Mouse (Mus musculus) heart, embryonic 13.5 days (tissue): Measurements from ENCODE around the gene Cyp27b1. TPM values are rescaled to one million over a fixed set of nuclear protein-coding genes. Genes with fewer than 3 reads are reported as not detected.

Experiments used
- ATAC-seq: fragments of 200-750 bp; cut with Nextera tagmentation; 2 replicates; pipeline ENCODE4 v1.8.0; 2017; ENCODE audit warnings: moderate TSS enrichment; ENCODE audit not compliant: insufficient number of reproducible peaks, low FRiP score, low TSS enrichment; ENCODE audit errors: extremely low read depth
- H3K27ac ChIP-seq: fragments of 300-500 bp; sonication (generic); replicated peaks from 2 replicates; pipeline ENCODE4 v1.5.1; 2015; ENCODE audit warnings: moderate library complexity, mild to moderate bottlenecking, inconsistent platforms
- H3K27me3 ChIP-seq: fragments of 300-500 bp; sonication (generic); replicated peaks from 2 replicates; pipeline ENCODE4 v1.6.1; 2015; ENCODE audit warnings: mild to moderate bottlenecking, inconsistent platforms
- H3K36me3 ChIP-seq: fragments of 300-500 bp; sonication (generic); 2 replicates; pipeline ENCODE4 v1.6.1; 2015; ENCODE audit warnings: mild to moderate bottlenecking, inconsistent platforms
- H3K4me1 ChIP-seq: fragments of 300-500 bp; sonication (generic); 2 replicates; pipeline ENCODE4 v1.6.1; 2015; ENCODE audit warnings: inconsistent platforms
- H3K4me2 ChIP-seq: fragments of 300-500 bp; sonication (generic); 2 replicates; pipeline ENCODE4 v1.6.1; 2015; ENCODE audit warnings: inconsistent platforms, mild to moderate bottlenecking, moderate library complexity
- H3K4me3 ChIP-seq: fragments of 300-500 bp; sonication (generic); 2 replicates; pipeline ENCODE4 v1.5.1; 2015; ENCODE audit warnings: moderate library complexity, mild to moderate bottlenecking, inconsistent platforms
- H3K9ac ChIP-seq: fragments of 300-500 bp; sonication (generic); 2 replicates; pipeline ENCODE4 v1.6.1; 2015; ENCODE audit warnings: inconsistent platforms, mild to moderate bottlenecking, moderate library complexity
- H3K9me3 ChIP-seq: fragments of 300-500 bp; sonication (generic); 2 replicates; pipeline ENCODE4 v1.6.1; 2016; ENCODE audit warnings: inconsistent platforms
- WGBS: fragments of 180-500 bp; shearing (Covaris S2); methylation state at CpG from one replicate; pipeline ENCODE4 v1.1.7; 2015; ENCODE audit warnings: mixed read lengths; 5-methylcytosine and 5-hydroxymethylcytosine counted together
- polyA plus RNA-seq: library from polyadenylated mRNA; unstranded; fragments of >200 nt; fragmentation: Nextera tagmentation; extraction: Ambion mirVana; gene quantifications from 2 replicates; pipeline ENCODE4 v1.2.1, GENCODE M21; 2015

Gene Cyp27b1
- polyA plus RNA-seq, 1 experiment from 2014 or later = 0.21 TPM

DNA sequence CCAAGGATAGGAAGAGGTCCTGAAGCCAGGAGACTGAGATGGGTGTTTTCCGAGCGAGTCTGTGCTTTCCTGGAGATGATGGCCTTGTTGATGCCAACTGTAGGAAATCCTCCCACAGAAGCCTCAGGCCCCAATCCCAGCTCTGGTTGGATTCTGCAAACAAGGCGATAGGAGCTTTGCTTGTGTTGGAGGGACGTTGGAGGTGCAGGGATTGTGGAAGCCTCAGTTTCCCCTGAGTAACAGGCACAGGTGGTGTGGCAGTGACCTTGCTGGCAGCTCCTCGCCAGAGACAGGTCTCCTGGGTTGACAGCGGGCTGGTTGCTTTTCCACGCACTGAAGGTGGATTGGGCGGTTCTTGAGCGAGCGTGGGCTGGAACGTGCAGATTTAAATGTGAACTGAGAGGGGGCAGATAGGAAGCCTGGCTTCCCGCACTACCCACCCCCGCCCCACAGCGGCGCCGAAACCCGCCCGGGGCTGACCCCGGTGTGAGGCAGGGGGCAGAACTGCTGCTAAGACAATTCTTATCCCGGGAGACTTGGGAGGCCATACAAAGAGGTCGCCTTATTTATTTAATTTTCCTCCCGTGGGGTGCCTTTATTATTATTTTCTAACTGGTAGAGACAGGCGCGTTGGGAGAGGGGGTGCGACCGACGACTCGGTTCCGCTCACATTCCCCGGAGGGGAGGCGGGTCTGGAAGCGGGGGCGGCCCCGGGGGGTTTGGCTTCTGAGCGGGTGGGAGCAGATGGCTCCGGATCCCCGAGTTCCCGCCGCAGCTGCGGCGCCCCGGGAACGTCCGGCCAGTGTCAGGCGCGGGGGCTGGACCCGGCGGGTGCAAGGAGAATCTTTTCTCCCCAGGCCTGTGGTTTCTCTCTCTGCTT is 33.1 kb downstream of the Cyp27b1 start:
- ATAC-seq = no peak
- Histone ChIP-seq H3K4me1 (peaks cover 40% of the 10 kb centered on the region), H3K36me3 (no peaks in the 10 kb centered on the region)

DNA sequence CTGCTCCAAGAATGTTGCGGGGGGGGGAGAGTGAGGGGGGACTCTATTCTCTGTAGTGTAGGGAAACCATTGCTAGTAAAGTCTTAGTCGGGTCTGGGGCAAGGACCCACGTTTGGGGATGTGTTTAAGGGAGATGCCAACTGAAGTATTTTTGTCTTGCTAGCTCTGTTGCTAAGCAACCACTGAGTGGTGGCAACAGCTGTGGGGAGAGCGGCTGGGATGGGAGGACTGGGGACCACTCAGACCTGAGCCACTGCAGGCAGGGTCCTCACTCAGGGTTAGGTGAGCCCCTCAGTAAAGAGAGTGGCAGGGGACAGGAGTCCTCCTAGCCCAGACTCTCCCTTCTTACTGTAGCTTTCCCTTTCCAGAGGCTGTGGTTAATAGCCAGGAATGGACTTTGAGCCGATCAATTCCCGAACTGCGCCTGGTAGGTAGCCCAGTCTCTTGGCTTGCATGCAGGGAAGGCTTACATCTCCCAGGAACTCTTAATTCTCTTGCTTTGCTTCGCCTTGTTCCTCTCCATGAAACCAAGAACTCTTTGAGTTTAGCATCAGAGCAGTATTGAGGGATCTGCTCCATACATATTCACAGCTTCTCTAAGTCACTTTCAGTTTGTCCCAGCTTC is 34.1 kb downstream of the Cyp27b1 start:
- H3K9ac ChIP-seq = no peak overlapping the region
- H3K36me3 ChIP-seq = no peaks in the 10 kb centered on the region
- H3K9me3 ChIP-seq = no peaks in the 10 kb centered on the region
- H3K27me3 ChIP-seq = peaks cover 96% of the 10 kb centered on the region
- no peak overlapping the region for H3K27ac ChIP-seq
- peaks cover 40% of the 10 kb centered on the region for H3K4me1 ChIP-seq
- peak overlapping the region; percentile 61 for H3K4me2 ChIP-seq
- ATAC-seq = no peak
- H3K4me3 ChIP-seq = no peak overlapping the region
- 31% methylated on average over 8 of the region's 8 CpGs for WGBS

More for the DNA sequence above, 33.1 kb downstream of the Cyp27b1 start:
- H3K4me2 ChIP-seq = peak overlapping the region; percentile 61
- H3K9me3 ChIP-seq = no peaks in the 10 kb centered on the region
- H3K4me3 ChIP-seq = peak overlapping the region; percentile 39
- H3K9ac ChIP-seq = peak overlapping the region; percentile 15; the same call in 1 of the 2 replicates
- H3K27me3 ChIP-seq = peaks cover 96% of the 10 kb centered on the region
- WGBS = 2% methylated on average over 48 of the region's 48 CpGs
- H3K27ac ChIP-seq = no peak overlapping the region

DNA sequence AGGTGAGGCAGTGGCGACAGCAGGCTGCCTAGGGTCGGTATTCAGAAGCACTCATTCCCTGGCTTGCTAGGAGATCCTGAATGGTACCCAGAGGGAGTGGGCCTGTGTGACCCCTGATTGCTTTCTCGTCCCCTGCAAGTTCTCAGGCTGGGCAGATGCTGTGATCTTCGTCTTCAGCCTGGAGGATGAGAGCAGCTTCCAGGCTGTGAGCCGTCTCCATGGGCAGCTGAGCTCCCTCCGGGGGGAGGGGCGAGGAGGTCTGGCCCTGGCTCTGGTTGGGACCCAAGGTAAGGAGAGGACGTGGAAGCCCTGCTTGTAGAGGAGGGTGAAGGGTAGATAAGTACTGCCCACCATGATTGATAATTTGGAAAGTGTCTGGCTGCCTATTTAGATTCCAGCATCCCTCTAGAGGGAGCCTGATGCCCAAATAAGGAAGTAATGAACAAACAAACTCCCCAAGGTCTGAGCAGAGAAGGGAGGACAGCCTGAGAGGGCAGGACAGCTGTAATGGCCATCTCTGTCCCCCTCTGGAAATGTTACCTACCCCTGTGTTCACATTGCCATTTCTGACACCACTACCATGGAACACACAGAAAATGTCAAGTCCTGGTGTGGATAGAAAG is 35.4 kb downstream of the Cyp27b1 start:
- Histone ChIP-seq H3K27me3 (peaks cover 96% of the 10 kb centered on the region), H3K4me2 (no peak overlapping the region), H3K9ac (no peak overlapping the region), H3K4me1 (peaks cover 37% of the 10 kb centered on the region), H3K4me3 (no peak overlapping the region), H3K36me3 (no peaks in the 10 kb centered on the region), H3K9me3 (no peaks in the 10 kb centered on the region), H3K27ac (no peak overlapping the region)
- 24% methylated on average over 8 of the region's 8 CpGs for WGBS
- ATAC-seq = no peak

DNA sequence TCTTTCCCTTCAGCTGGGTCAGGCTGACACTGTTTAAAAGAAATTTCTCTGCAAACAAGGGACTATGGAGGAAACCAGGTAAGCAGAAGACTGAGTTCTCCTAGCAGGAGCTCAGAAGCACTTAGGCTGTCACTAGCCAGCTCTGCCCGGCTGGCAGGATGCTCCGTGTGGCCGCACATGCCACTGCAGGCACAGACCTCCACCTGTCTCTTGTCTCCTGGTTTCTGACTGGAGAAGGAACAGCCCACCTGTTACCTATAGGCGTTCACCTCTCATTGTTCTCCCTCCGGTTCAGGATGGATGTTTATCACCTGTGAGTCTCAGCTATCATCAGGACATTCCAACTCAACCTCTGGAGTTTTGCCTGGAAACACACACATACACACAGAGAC is 35.9 kb downstream of the Cyp27b1 start:
- Histone ChIP-seq H3K27ac (no peak overlapping the region), H3K4me1 (peaks cover 32% of the 10 kb centered on the region), H3K9ac (no peak overlapping the region), H3K9me3 (no peaks in the 10 kb centered on the region), H3K4me2 (no peak overlapping the region), H3K4me3 (no peak overlapping the region), H3K27me3 (peaks cover 96% of the 10 kb centered on the region), H3K36me3 (no peaks in the 10 kb centered on the region)
- no peak for ATAC-seq
- 36% methylated on average over 5 of the region's 5 CpGs for WGBS

DNA sequence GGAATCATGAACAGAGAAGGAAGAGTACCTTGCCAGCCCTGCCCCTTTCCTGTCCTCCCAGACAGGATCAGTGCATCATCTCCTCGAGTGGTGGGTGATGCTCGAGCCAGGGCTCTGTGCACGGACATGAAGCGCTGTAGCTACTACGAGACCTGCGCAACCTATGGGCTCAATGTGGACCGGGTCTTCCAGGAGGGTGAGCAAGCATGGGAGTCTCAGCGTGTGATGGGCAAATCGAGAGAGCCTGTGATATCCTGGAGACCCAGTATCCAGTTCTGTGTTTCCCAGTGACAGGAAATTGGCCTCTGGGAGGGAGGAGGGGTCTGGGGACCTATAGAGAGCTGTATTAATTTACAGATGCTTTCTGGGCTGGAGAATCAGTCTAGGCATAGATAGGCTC is 37.0 kb downstream of the Cyp27b1 start:
- H3K27me3 ChIP-seq = peaks cover 96% of the 10 kb centered on the region
- no peak overlapping the region for H3K27ac ChIP-seq
- H3K9ac ChIP-seq = no peak overlapping the region
- WGBS = 77% methylated on average over 9 of the region's 9 CpGs
- no peaks in the 10 kb centered on the region for H3K9me3 ChIP-seq
- H3K4me2 ChIP-seq = no peak overlapping the region
- H3K4me1 ChIP-seq = peaks cover 20% of the 10 kb centered on the region
- no peaks in the 10 kb centered on the region for H3K36me3 ChIP-seq
- H3K4me3 ChIP-seq = no peak overlapping the region
- no peak for ATAC-seq

DNA sequence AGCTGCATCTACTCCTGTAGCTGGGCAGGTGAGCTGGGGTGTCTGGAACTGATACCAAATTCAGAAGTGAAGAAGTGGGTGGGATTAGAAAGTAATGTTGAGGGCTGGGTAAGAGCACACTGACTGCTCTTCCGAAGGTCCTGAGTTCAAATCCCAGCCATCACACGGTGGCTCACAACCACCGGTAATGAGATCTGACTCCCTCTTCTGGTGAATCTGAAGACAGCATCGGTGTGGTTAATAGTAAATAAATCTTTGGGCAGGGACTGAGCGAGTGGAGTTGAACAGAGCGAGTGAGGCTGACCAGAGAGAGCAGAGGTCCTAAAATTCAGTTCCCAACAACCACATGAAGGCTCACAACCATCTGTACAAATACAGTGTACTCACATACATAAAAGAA is 37.6 kb downstream of the Cyp27b1 start:
- Histone ChIP-seq H3K4me3 (no peak overlapping the region), H3K9me3 (no peaks in the 10 kb centered on the region), H3K4me2 (no peak overlapping the region), H3K27me3 (peaks cover 96% of the 10 kb centered on the region), H3K36me3 (no peaks in the 10 kb centered on the region), H3K9ac (no peak overlapping the region), H3K27ac (no peak overlapping the region), H3K4me1 (peaks cover 17% of the 10 kb centered on the region)
- ATAC-seq = no peak
- 65% methylated on average over 6 of the region's 6 CpGs for WGBS

DNA sequence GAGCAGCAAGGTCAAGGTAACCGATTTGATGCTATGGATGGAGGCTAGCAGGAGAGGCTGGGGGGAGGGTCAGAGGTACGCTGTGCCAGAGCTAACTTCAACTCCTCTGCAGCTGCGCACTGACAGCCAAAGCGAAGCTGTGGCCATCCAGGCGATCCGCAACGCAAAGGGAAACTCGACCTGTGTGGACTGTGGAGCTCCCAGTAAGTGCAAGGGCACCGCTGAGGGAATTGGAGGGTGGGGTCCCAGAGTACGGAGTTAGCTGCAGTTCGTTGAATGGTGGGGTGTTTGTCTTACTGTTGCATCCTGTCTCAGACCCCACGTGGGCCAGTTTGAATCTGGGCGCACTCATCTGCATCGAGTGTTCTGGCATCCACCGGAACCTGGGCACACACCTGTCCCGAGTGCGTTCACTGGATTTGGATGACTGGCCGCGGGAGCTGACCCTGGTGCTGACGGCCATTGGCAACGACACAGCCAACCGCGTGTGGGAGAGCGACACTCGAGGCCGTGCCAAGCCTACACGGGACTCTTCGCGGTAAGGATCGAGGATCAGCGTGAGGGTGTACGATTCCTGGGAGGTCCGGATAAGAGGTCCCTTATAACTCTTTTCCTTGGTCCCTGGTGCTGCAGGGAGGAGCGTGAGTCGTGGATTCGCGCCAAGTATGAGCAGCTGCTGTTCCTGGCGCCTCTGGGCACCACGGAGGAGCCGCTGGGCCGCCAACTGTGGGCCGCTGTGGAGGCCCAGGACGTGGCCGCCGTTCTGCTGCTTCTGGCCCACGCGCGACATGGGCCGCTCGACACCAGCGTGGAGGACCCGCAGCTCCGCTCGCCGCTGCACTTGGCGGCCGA is 42.7 kb downstream of the Cyp27b1 start:
- Histone ChIP-seq H3K9me3 (no peaks in the 10 kb centered on the region), H3K4me3 (peak overlapping the region; percentile 31), H3K4me2 (peak overlapping the region; percentile 43), H3K9ac (no peak overlapping the region), H3K4me1 (peaks cover 29% of the 10 kb centered on the region), H3K27me3 (peaks cover 78% of the 10 kb centered on the region), H3K27ac (no peak overlapping the region), H3K36me3 (peaks cover 5% of the 10 kb centered on the region; the same call in 1 of the 2 replicates)
- no peak for ATAC-seq
- 8% methylated on average over 57 of the region's 57 CpGs for WGBS

DNA sequence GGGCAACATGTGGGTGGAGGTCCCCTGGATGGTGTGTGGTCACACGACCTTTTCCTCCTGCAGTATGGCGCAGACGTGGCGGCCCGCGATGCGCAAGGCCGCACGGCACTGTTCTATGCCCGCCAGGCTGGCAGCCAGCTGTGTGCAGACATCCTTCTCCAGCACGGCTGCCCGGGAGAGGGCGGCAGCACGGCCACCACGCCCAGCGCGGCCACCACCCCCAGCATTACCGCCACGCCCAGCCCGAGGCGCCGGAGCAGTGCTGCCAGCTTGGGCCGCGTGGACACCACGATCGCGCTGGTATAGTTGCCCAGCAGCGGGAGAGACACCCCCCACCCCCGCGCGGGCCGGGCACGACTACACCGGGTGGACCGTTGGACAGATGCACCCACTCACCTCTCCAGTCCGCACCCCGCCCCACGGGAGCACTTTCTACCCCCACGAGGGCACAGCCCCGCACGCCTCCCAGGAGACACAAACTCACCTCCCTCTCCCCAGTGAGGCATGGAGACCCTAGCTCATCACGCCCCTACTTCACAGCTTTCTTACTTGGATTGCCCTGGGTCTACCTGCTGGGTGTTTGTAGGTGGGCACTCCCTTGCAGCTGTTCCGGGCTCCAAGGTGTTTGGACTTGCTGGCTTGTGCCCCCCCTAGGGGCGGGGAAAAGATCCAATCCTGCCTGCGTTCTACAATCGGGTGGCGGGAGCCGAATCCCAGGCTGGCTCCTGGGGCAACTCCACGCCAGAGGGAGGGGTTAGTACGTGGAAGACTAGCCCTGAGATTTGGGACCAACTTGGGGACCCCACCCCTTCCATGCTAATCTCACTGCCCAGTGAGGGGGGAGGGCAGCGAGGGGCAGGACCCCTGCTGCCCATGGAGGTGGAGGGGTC is 43.7 kb downstream of the Cyp27b1 start:
- Histone ChIP-seq H3K27me3 (peaks cover 73% of the 10 kb centered on the region), H3K36me3 (peaks cover 15% of the 10 kb centered on the region), H3K9me3 (no peaks in the 10 kb centered on the region), H3K4me2 (peak overlapping the region; percentile 43), H3K4me1 (peaks cover 29% of the 10 kb centered on the region), H3K27ac (no peak overlapping the region), H3K9ac (no peak overlapping the region), H3K4me3 (peak overlapping the region; percentile 31)
- 13% methylated on average over 51 of the region's 51 CpGs for WGBS
- ATAC-seq = no peak

DNA sequence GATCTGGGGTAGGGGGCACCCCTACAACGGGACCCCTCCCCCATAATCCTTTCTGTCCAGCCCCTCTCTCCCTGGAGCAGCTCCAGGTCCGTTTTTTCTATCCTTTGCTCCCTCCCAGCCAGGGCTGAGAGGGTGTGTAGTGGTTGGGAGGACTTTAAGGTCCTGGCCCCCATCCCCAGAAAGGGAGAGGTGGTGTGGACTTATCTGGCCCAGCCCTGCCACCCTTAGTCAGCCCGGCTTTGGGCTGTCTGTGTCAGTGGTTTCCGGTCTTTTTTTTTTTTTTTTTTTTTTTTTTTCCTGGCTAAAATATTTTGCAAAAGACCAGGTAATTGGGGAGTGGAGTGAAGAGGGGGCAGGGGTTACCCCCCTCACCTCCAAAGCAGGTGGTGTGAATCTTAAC is 44.7 kb downstream of the Cyp27b1 start:
- H3K36me3 ChIP-seq = peaks cover 25% of the 10 kb centered on the region
- no peak overlapping the region for H3K4me2 ChIP-seq
- H3K9me3 ChIP-seq = no peaks in the 10 kb centered on the region
- H3K4me3 ChIP-seq = no peak overlapping the region
- peaks cover 29% of the 10 kb centered on the region for H3K4me1 ChIP-seq
- peaks cover 63% of the 10 kb centered on the region for H3K27me3 ChIP-seq
- ATAC-seq = no peak
- H3K27ac ChIP-seq = no peak overlapping the region
- H3K9ac ChIP-seq = no peak overlapping the region
- WGBS = 41% methylated on average over 4 of the region's 4 CpGs

DNA sequence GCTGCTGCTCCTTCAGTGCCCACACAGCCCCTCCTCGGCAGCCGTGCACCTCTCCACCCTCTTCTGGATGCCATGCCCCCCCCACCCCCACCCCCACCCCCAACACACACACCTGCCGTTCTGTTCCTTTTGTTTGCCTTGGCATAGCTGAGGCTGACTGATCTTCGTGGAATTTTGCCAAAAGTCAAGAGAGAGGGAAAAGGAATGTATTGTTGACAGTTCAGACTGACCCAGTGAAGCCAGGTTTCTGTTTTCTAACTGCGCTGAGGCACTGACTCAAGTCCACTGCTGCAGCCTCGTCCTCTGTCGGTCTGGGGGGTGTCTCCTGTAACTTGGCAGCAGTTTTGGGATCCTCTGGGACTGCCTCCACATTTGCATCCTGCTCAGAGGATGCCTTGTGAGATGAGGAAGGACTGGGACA is 46.3 kb downstream of the Cyp27b1 start:
- no peak overlapping the region for H3K4me3 ChIP-seq
- H3K9ac ChIP-seq = no peak overlapping the region
- no peak overlapping the region for H3K4me2 ChIP-seq
- H3K36me3 ChIP-seq = peaks cover 41% of the 10 kb centered on the region
- H3K4me1 ChIP-seq = peaks cover 29% of the 10 kb centered on the region
- no peaks in the 10 kb centered on the region for H3K9me3 ChIP-seq
- H3K27me3 ChIP-seq = peaks cover 46% of the 10 kb centered on the region
- H3K27ac ChIP-seq = 0 out of 2 replicates have a peak overlapping the region, but pooled peaks have one; percentile 2
- WGBS = 32% methylated on average over 7 of the region's 7 CpGs
- ATAC-seq = no peak
